Mouse (Mus musculus): ENCODE data around the gene Ctnna2. TPM values are rescaled to one million over a fixed set of nuclear protein-coding genes. Genes with fewer than 3 reads are reported as not detected.
A peak's percentile ranks its signal among the peaks of the same experiment; 100 is the strongest.

Ctnna2 gene
- polyA plus RNA-seq, 1 experiment from 2014 or later = 72.4 TPM

GRCm38 (mm10) chr6:77644591-77644990 lies 334.9 kb downstream of the Ctnna2 start:
- H3K27me3 ChIP-seq = no peaks in the 10 kb centered on the region
- H3K4me1 ChIP-seq = no peaks in the 10 kb centered on the region
- 0 out of 2 replicates have a peak, but pooled peaks cover 3% of the 10 kb centered on the region for H3K36me3 ChIP-seq (replicated peaks)
- H3K9me3 ChIP-seq = no peaks in the 10 kb centered on the region
- no peak overlapping the region for H3K9ac ChIP-seq
- 67% methylated on average over 4 of the region's 4 CpGs for WGBS
- H3K27ac ChIP-seq = no peak overlapping the region
- H3K4me2 ChIP-seq = no peak overlapping the region
- H3K4me3 ChIP-seq (replicated peaks) = no peak overlapping the region
- no peak for ATAC-seq (ENCODE audit: low FRiP score)

GRCm38 (mm10) chr6:77638784-77639183 lies 340.7 kb downstream of the Ctnna2 start:
- H3K9ac ChIP-seq = no peak overlapping the region
- no peak overlapping the region for H3K4me2 ChIP-seq
- no peak overlapping the region for H3K4me3 ChIP-seq (replicated peaks)
- WGBS = 87% methylated on average over 2 of the region's 2 CpGs
- H3K27ac ChIP-seq = no peak overlapping the region
- ATAC-seq (ENCODE audit: low FRiP score) = no peak
- no peaks in the 10 kb centered on the region for H3K27me3 ChIP-seq
- H3K36me3 ChIP-seq (replicated peaks) = 0 out of 2 replicates have a peak, but pooled peaks cover 3% of the 10 kb centered on the region
- H3K4me1 ChIP-seq = no peaks in the 10 kb centered on the region
- no peaks in the 10 kb centered on the region for H3K9me3 ChIP-seq

- 41% methylated on average over 9 of the region's 9 CpGs for WGBS
- H3K4me2 ChIP-seq = no peak overlapping the region
- H3K4me1 ChIP-seq = no peaks in the 10 kb centered on the region
- no peak overlapping the region for H3K4me3 ChIP-seq (replicated peaks)
- no peaks in the 10 kb centered on the region for H3K9me3 ChIP-seq
- peak; percentile 72; the same call in 1 of the 2 replicates for ATAC-seq (ENCODE audit: low FRiP score)
- no peaks in the 10 kb centered on the region for H3K36me3 ChIP-seq (replicated peaks)
- no peaks in the 10 kb centered on the region for H3K27me3 ChIP-seq
- no peak overlapping the region for H3K9ac ChIP-seq
- no peak overlapping the region for H3K27ac ChIP-seq
These were observed 345.5 kb downstream of the Ctnna2 start for GRCm38 (mm10) chr6:77633997-77634396.

GRCm38 (mm10) chr6:77628573-77629192 lies 350.8 kb downstream of the Ctnna2 start:
- no peak overlapping the region for H3K4me2 ChIP-seq
- ATAC-seq (ENCODE audit: low FRiP score) = peak; percentile 70; the same call in 1 of the 2 replicates
- no peak overlapping the region for H3K9ac ChIP-seq
- 46% methylated on average over 7 of the region's 7 CpGs for WGBS
- H3K27me3 ChIP-seq = no peaks in the 10 kb centered on the region
- H3K9me3 ChIP-seq = no peaks in the 10 kb centered on the region
- H3K36me3 ChIP-seq (replicated peaks) = no peaks in the 10 kb centered on the region
- no peak overlapping the region for H3K4me3 ChIP-seq (replicated peaks)
- H3K4me1 ChIP-seq = no peaks in the 10 kb centered on the region
- no peak overlapping the region for H3K27ac ChIP-seq

- Histone ChIP-seq H3K4me1 (no peaks in the 10 kb centered on the region), H3K36me3 (replicated peaks) (no peaks in the 10 kb centered on the region), H3K27ac (no peak overlapping the region), H3K4me2 (no peak overlapping the region), H3K4me3 (replicated peaks) (no peak overlapping the region), H3K9me3 (no peaks in the 10 kb centered on the region), H3K27me3 (no peaks in the 10 kb centered on the region), H3K9ac (no peak overlapping the region)
- 90% methylated on average over 14 of the region's 14 CpGs for WGBS
- ATAC-seq (ENCODE audit: low FRiP score) = no peak
These were observed 374.7 kb downstream of the Ctnna2 start for GRCm38 (mm10) chr6:77604642-77605392.

- no peak for ATAC-seq (ENCODE audit: low FRiP score)
- no peak overlapping the region for H3K4me3 ChIP-seq (replicated peaks)
- no peaks in the 10 kb centered on the region for H3K27me3 ChIP-seq
- no peak overlapping the region for H3K27ac ChIP-seq
- no peaks in the 10 kb centered on the region for H3K9me3 ChIP-seq
- WGBS = 65% methylated on average over 1 of the region's 1 CpGs
- H3K4me2 ChIP-seq = no peak overlapping the region
- H3K9ac ChIP-seq = no peak overlapping the region
- H3K4me1 ChIP-seq = no peaks in the 10 kb centered on the region
- H3K36me3 ChIP-seq (replicated peaks) = no peaks in the 10 kb centered on the region
These were observed 375.6 kb downstream of the Ctnna2 start for GRCm38 (mm10) chr6:77603914-77604313.

GRCm38 (mm10) chr6:77599244-77599643 lies 380.3 kb downstream of the Ctnna2 start:
- no peak for ATAC-seq (ENCODE audit: low FRiP score)
- WGBS = 72% methylated on average over 2 of the region's 2 CpGs
- no peak overlapping the region for H3K4me3 ChIP-seq (replicated peaks)
- H3K36me3 ChIP-seq (replicated peaks) = no peaks in the 10 kb centered on the region
- no peaks in the 10 kb centered on the region for H3K9me3 ChIP-seq
- no peak overlapping the region for H3K27ac ChIP-seq
- H3K9ac ChIP-seq = no peak overlapping the region
- no peak overlapping the region for H3K4me2 ChIP-seq
- H3K27me3 ChIP-seq = no peaks in the 10 kb centered on the region
- no peaks in the 10 kb centered on the region for H3K4me1 ChIP-seq

GRCm38 (mm10) chr6:77582568-77582967 lies 396.9 kb downstream of the Ctnna2 start:
- no peak overlapping the region for H3K4me3 ChIP-seq (replicated peaks)
- H3K4me2 ChIP-seq = no peak overlapping the region
- H3K27me3 ChIP-seq = no peaks in the 10 kb centered on the region
- WGBS = 46% methylated on average over 4 of the region's 4 CpGs
- H3K27ac ChIP-seq = no peak overlapping the region
- no peaks in the 10 kb centered on the region for H3K36me3 ChIP-seq (replicated peaks)
- no peaks in the 10 kb centered on the region for H3K4me1 ChIP-seq
- no peak overlapping the region for H3K9ac ChIP-seq
- no peak for ATAC-seq (ENCODE audit: low FRiP score)
- no peaks in the 10 kb centered on the region for H3K9me3 ChIP-seq

- Histone ChIP-seq H3K27ac (no peak overlapping the region), H3K4me3 (replicated peaks) (no peak overlapping the region), H3K36me3 (replicated peaks) (no peaks in the 10 kb centered on the region), H3K4me1 (no peaks in the 10 kb centered on the region), H3K9me3 (no peaks in the 10 kb centered on the region), H3K9ac (no peak overlapping the region), H3K4me2 (no peak overlapping the region), H3K27me3 (no peaks in the 10 kb centered on the region)
- ATAC-seq (ENCODE audit: low FRiP score) = no peak
These were observed 398.6 kb downstream of the Ctnna2 start for GRCm38 (mm10) chr6:77580926-77581325.

GRCm38 (mm10) chr6:77578612-77579011 lies 400.9 kb downstream of the Ctnna2 start:
- Histone ChIP-seq H3K9me3 (no peaks in the 10 kb centered on the region), H3K27ac (no peak overlapping the region), H3K9ac (no peak overlapping the region), H3K36me3 (replicated peaks) (no peaks in the 10 kb centered on the region), H3K4me1 (no peaks in the 10 kb centered on the region), H3K4me2 (no peak overlapping the region), H3K4me3 (replicated peaks) (no peak overlapping the region), H3K27me3 (no peaks in the 10 kb centered on the region)
- ATAC-seq (ENCODE audit: low FRiP score) = no peak
- WGBS = 60% methylated on average over 1 of the region's 1 CpGs

GRCm38 (mm10) chr6:77577585-77577984 lies 401.9 kb downstream of the Ctnna2 start:
- Histone ChIP-seq H3K36me3 (replicated peaks) (no peaks in the 10 kb centered on the region), H3K4me2 (no peak overlapping the region), H3K4me1 (no peaks in the 10 kb centered on the region), H3K9me3 (no peaks in the 10 kb centered on the region), H3K4me3 (replicated peaks) (no peak overlapping the region), H3K9ac (no peak overlapping the region), H3K27ac (no peak overlapping the region), H3K27me3 (no peaks in the 10 kb centered on the region)
- WGBS = 55% methylated on average over 3 of the region's 3 CpGs
- no peak for ATAC-seq (ENCODE audit: low FRiP score)

- no peak for ATAC-seq (ENCODE audit: low FRiP score)
- Histone ChIP-seq H3K4me2 (no peak overlapping the region), H3K9ac (no peak overlapping the region), H3K4me3 (replicated peaks) (no peak overlapping the region), H3K4me1 (no peaks in the 10 kb centered on the region), H3K27ac (no peak overlapping the region), H3K27me3 (no peaks in the 10 kb centered on the region), H3K9me3 (no peaks in the 10 kb centered on the region), H3K36me3 (replicated peaks) (no peaks in the 10 kb centered on the region)
- WGBS = 41% methylated on average over 3 of the region's 3 CpGs
These were observed 406.9 kb downstream of the Ctnna2 start for GRCm38 (mm10) chr6:77572614-77573013.

GRCm38 (mm10) chr6:77569851-77570250 lies 409.6 kb downstream of the Ctnna2 start:
- WGBS = 95% methylated on average over 3 of the region's 3 CpGs
- no peak overlapping the region for H3K4me2 ChIP-seq
- no peaks in the 10 kb centered on the region for H3K4me1 ChIP-seq
- H3K9ac ChIP-seq = no peak overlapping the region
- H3K4me3 ChIP-seq (replicated peaks) = no peak overlapping the region
- no peaks in the 10 kb centered on the region for H3K36me3 ChIP-seq (replicated peaks)
- H3K27me3 ChIP-seq = no peaks in the 10 kb centered on the region
- H3K9me3 ChIP-seq = no peaks in the 10 kb centered on the region
- ATAC-seq (ENCODE audit: low FRiP score) = no peak
- no peak overlapping the region for H3K27ac ChIP-seq
